Mouse (Mus musculus) thymus, adult 2 months (tissue): ENCODE results near the gene Slc9a3r2.

Source experiments
- CTCF ChIP-seq: fragments of 200-500 bp; IDR thresholded peaks from 2 replicates; pipeline ENCODE4 v1.5.1; 2012; ENCODE audit warnings: mild to moderate bottlenecking, control low read depth, low read length, moderate library complexity, borderline replicate concordance; ENCODE audit not compliant: control insufficient read depth, poor library complexity, insufficient read depth; ENCODE audit errors: extremely low read depth
- POLR2A ChIP-seq: fragments of 200-500 bp; IDR thresholded peaks from 2 replicates; pipeline ENCODE4 v1.6.1; 2012; ENCODE audit warnings: mild to moderate bottlenecking, low read length, control low read depth, moderate library complexity; ENCODE audit not compliant: control insufficient read depth, poor library complexity, insufficient read depth; ENCODE audit errors: extremely low read depth

DNA sequence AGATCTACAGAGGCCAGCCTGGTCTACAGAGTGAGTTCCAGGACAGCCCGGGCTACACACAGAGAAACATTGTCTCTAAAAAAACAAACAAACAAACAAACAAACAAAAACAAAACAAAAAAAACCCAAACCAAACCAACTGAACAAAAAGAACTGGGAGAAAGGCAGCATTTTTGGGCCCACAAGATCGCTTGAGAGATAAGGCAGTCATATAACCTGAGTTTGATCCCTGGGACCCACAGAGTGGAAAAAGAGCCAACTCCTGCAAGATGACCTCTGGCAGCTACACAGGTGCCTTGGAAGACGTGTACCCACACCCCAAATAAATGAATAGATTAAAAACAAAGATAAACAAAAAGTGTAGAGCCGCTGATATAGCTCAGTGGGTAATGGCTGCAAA lies 4.8 kb upstream of the Slc9a3r2 start:
- TF ChIP-seq CTCF (no peak), POLR2A (no peak)
